Mouse (Mus musculus) CH12.LX (cell line): ENCODE measurements around the gene Cmtm6.

Experiments used
- CTCF ChIP-seq, 2 experiments: IDR thresholded peaks in 1 of 2; conservative IDR thresholded peaks in 1 of 2; 2 replicates each; pipeline ENCODE4 v1.5.1; 2011 to 2012; ENCODE audit warnings: low read depth in 2 of 2, low read length in 2 of 2, improper control_type of control experiment in 1 of 2, inconsistent platforms in 1 of 2, mild to moderate bottlenecking in 1 of 2, moderate library complexity in 1 of 2
- IRF4 ChIP-seq: IDR thresholded peaks from 2 replicates; pipeline ENCODE4 v1.6.1; 2014; ENCODE audit warnings: low read depth, mild to moderate bottlenecking, inconsistent platforms, low read length, improper control_type of control experiment
- JUND ChIP-seq: conservative IDR thresholded peaks from 2 replicates; pipeline ENCODE4 v1.6.1; 2011; ENCODE audit warnings: low read depth, low read length, improper control_type of control experiment

DNA sequence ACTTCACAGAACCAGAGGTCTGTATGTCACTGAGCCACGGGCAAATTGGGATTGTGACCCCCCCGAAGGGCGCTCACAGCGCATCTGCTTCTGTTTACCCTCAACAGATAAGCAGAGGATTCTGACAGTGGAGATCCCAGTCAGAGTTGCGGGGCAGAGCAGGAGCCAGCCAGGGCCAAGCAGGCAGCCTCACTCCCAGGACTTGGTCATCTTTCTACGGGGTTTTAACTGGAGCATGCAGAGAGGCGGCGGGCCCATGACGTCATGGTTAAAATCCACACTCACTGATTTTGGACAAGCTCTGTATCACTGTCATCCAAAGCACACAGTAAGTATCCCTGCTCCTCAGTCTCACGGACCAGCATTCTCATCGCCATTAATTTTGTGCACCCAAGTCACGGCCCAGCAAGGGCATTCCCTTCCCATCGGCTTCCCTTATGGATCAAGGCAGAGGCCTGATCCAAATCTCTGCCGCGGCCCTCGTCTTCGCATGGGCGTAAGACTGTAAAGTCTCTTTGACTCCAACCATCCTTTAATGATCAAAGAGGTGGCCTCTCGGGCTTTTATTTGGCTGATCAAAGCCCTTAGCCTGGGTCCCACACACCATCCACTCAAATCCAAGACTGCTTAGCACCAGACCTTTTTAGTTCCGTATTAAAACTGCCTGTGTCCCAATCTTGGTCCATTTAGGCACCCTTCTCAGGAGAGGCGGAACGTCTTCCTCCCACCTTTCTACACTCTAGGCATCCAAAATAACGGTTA, 49.2 kb downstream of the Cmtm6 start:
- TF ChIP-seq CTCF (conservative IDR thresholded peaks at IDR 0.05 in 1 of 2, IDR thresholded peaks at IDR 0.05 in 1 of 2; ENCODE audit: low read depth in 2 of 2, low read length in 2 of 2) (no peak), IRF4 (no peak), JUND (no peak)
